Mouse (Mus musculus): ENCODE results near the gene Ildr1. TPM values are rescaled to one million over a fixed set of nuclear protein-coding genes. Genes with fewer than 3 reads are reported as not detected.
A peak's percentile ranks its signal among the peaks of the same experiment; 100 is the strongest.

Ildr1 gene
- total RNA-seq, 2 experiments from 2014 or later, result 1.1 TPM; not detected in 1

DNA sequence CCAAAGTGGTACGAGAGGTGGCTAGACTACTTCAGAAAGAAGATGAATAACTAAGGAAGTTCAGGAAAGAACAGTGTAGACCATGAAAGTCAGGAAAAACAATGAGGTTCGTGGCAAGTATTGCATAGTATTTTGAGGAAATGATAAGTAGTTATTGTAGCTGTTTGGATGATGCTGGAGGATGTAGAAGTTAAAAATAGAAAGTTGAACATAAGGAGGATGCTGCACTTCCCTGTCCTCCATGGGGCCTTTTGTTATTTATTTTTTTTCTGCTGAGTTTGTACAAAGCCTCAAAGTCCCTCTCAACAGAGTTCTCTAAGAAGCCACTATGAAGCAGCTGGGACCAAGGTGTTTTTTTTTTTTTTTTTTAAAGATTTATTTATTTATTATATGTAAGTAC, 54.0 kb downstream of the Ildr1 start:
- no peak for ATAC-seq (replicated peaks; ENCODE audit: low FRiP score, low TSS enrichment, poor library complexity, severe bottlenecking)

DNA sequence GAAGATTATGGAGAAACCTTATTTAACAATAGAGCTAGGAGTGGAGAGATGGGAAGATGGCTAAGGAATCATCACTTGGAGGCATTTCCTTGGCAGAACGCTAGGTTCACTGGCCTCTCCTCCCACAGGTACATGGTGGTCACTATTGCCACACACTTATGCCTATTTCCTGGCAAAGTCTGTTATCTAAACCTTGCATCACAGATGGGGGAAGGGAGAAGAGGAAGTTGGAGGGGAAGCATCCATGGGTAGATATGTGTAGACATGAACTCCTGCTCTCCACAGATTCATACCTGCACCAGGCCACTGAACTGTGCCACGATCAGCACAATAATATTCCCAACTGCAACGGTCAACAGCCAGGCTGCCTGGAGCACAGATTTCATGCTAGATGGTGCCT, 58.2 kb downstream of the Ildr1 start:
- no peak for ATAC-seq (replicated peaks; ENCODE audit: low FRiP score, low TSS enrichment, poor library complexity, severe bottlenecking)

DNA sequence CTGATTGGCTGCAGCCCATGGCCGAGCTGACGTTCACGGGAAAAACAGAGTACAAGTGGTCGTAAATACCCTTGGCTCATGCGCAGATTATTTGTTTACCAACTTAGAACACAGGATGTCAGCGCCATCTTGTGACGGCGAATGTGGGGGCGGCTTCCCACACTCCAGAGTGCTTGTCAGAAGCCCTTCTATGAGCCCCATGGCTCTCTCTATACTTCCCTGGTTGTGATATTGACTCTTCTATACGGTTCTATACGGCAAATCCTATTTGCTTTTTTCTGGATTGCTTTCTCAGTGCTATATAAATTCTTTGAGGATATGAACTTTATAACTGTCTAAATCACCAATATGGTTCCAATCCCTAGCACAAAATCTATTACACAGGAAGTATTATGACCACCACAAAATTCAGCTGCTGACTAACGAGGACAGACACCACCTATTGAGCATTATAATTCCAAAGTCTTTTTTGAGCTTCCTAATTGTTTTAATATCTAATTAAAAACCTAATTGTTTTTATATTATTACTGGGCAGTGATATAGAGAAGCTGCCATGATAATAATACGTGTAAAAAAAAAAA, 76.5 kb downstream of the Ildr1 start:
- 0 out of 2 replicates have a peak, but pooled peaks have one; percentile 63 for ATAC-seq (replicated peaks; ENCODE audit: low FRiP score, low TSS enrichment, poor library complexity, severe bottlenecking)

DNA sequence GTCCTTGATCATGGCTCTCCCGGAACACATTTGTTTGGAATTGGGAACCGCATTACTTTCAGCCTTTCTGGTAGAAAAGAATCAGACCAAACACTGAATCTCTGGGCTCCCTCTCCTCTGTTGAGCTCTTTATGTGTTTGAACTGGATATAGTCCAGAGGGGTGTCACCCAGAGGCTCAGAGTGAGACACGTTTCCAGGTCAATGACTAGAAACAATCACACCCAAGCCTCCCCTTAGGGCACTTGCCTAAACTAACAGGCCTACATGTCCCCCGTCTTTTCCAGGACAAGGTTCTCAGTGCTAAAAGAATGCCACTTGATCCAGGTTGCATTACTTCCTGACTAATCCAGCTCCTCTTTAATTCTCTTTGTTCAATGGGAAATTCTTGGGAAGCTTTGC, 77.1 kb downstream of the Ildr1 start:
- ATAC-seq (replicated peaks; ENCODE audit: low FRiP score, low TSS enrichment, poor library complexity, severe bottlenecking), result no peak

DNA sequence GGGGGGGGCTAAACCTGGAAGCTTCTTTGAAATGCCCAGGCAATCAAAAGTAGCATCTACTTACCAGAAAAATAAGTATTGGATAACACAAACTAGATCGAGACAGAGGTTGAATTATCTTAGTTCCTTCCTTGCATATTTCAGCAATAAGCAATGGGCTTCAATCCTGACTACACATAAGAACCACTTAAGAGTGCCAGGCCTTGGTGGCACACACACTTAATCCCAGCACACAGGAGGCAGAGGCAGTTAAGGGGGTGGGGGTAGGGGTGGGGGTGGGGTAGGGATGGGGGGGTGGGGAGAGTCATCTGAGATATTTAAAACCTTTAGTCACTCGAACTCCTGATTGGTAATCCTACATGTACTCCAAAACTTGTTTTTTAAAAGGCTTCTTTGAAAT, 77.5 kb downstream of the Ildr1 start:
- no peak for ATAC-seq (replicated peaks; ENCODE audit: low FRiP score, low TSS enrichment, poor library complexity, severe bottlenecking)

DNA sequence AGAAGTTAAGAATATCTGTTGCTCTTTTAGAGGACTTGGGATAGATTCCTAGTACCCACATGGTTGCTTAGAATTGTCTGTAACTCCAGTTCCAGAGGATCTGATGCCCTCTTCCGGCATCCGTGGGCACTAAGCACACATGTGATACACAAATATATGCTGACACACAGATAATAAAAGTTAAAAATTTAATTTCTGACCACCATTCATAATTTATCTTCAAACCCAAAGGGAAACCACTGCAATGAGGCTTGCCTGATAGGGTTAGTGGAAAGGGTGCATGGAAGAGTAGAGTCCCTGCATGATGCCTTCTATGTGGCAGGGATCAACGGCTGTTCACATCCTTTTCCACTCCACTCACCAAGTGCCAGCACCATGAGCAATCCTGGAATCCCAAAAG, 77.9 kb downstream of the Ildr1 start:
- no peak for ATAC-seq (replicated peaks; ENCODE audit: low FRiP score, low TSS enrichment, poor library complexity, severe bottlenecking)

DNA sequence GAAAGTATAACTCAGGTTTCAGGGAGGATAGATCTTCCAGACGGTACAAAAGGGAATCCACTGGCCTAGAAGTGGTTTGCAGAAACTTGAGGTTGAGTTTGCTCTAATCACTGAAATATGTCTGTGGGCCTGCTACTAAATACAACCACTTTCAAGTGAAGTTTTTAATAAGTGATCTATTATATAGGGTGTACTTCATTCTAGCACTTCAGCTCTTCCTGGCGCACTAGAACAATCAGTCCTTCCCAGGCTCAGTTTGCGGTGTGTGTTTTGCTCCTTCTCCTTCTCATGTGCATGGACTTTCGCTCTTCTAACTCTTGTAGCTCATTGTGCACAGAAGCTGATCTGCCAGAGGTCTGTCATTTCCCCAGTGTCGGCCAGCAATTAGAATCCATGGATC, 79.2 kb downstream of the Ildr1 start:
- ATAC-seq (replicated peaks; ENCODE audit: low FRiP score, low TSS enrichment, poor library complexity, severe bottlenecking), result no peak

DNA sequence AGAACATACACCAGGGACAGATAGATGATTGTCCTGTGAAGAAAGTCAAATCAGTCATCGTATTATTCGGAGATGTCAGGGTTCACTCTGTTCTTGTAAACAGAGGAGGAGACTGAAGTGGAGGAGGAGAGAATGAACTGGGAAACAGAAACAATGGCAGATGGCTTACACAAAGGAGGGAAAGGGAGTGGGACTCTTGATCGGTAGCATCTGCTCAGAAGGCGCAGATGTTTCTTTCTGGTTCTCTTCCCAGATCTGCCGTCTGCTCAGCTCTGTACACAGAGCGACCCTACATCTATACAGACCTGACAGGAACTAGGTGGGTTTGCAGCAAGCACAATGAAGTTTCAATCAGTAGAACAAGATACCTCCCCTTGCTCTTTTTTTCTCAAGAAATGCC, 81.9 kb downstream of the Ildr1 start:
- no peak for ATAC-seq (replicated peaks; ENCODE audit: low FRiP score, low TSS enrichment, poor library complexity, severe bottlenecking)

Other genes with a start within 250 kb of the Ildr1 start
- not detected in 2 replicates for gene Stfa3, start 238.6 kb upstream of the Ildr1 start, total RNA-seq (2014; fragmentation: Nextera tagmentation)
- gene Stfa3, start 238.6 kb upstream of the Ildr1 start, total RNA-seq (2017), result not detected in 2 replicates
- not detected in 2 replicates for gene Casr, start 131.8 kb upstream of the Ildr1 start, total RNA-seq (2014; fragmentation: Nextera tagmentation)
- gene Casr, start 131.8 kb upstream of the Ildr1 start, total RNA-seq (2017), result not detected in 2 replicates
- gene Cd86, start 27.9 kb upstream of the Ildr1 start, total RNA-seq (2014; fragmentation: Nextera tagmentation), result not detected in 2 replicates
- gene Cd86, start 27.9 kb upstream of the Ildr1 start, total RNA-seq (2017), result not detected in 2 replicates
- 18.1 and 27.1 TPM in 2 replicates for gene Slc15a2, start 91.0 kb downstream of the Ildr1 start, total RNA-seq (2014; fragmentation: Nextera tagmentation)
- 13.7 and 28.6 TPM in 2 replicates for gene Slc15a2, start 91.0 kb downstream of the Ildr1 start, total RNA-seq (2017)
- 4.6 and 19.2 TPM in 2 replicates for gene Iqcb1, start 134.4 kb downstream of the Ildr1 start, total RNA-seq (2014; fragmentation: Nextera tagmentation)
- gene Iqcb1, start 134.4 kb downstream of the Ildr1 start, total RNA-seq (2017), result 14.6 and 25.7 TPM in 2 replicates
- 0.17 TPM in 1 of 2 replicates, not detected in the other for gene Eaf2, start 181.0 kb downstream of the Ildr1 start, total RNA-seq (2014; fragmentation: Nextera tagmentation)
- 4.3 TPM in 1 of 2 replicates, not detected in the other for gene Eaf2, start 181.0 kb downstream of the Ildr1 start, total RNA-seq (2017)
- gene Golgb1, start 181.2 kb downstream of the Ildr1 start, total RNA-seq (2014; fragmentation: Nextera tagmentation), result 16.7 and 30.8 TPM in 2 replicates
- gene Golgb1, start 181.2 kb downstream of the Ildr1 start, total RNA-seq (2017), result 32.3 and 32.9 TPM in 2 replicates
- gene Hcls1, start 241.0 kb downstream of the Ildr1 start, total RNA-seq (2014; fragmentation: Nextera tagmentation), result 31.7 and 39.9 TPM in 2 replicates
- 66.9 and 104 TPM in 2 replicates for gene Hcls1, start 241.0 kb downstream of the Ildr1 start, total RNA-seq (2017)

All from megakaryocyte-erythroid progenitor cell, adult 5-6 weeks (primary cell).